Mouse (Mus musculus) spleen, adult 2 months (tissue): ENCODE data around the gene Bnipl.

Source experiments
- CTCF ChIP-seq: fragments of 200-500 bp; IDR thresholded peaks from 2 replicates; pipeline ENCODE4 v1.5.1; 2011; ENCODE audit warnings: mild to moderate bottlenecking, inconsistent platforms; ENCODE audit not compliant: insufficient read depth, insufficient read length, insufficient replicate concordance; ENCODE audit errors: extremely low read depth
- POLR2A ChIP-seq: fragments of 200-500 bp; IDR thresholded peaks from 2 replicates; pipeline ENCODE4 v1.6.1; 2011; ENCODE audit warnings: low read depth, low read length, inconsistent platforms

GRCm38 (mm10) chr3:95199101-95199500 is 51.9 kb downstream of the Bnipl start:
- TF ChIP-seq CTCF = no peak
- TF ChIP-seq POLR2A = no peak
